In genomic region chr13:93683336-93683735, GRCm38 (mm10) we compare ENCODE assay signal across 27 mouse cellular contexts. TPM values are rescaled to one million over a fixed set of nuclear protein-coding genes. Genes with fewer than 3 reads are reported as not detected.
DNase-seq lines count a peak whose midpoint lies in the region; ATAC-seq and TF ChIP-seq lines count a peak whose summit lies in the region.
"Had no signal": no experiment of that assay in that cellular context is flagged by ENCODE, and none has a peak within 500 bp of the region (broad histone marks: within the 10 kb centered on the region; RNA-seq: fewer than 3 reads in every experiment).

No protein-coding gene starts in this region.

- no peak for TF ChIP-seq POLR2A in MEL (IDR thresholded peaks at IDR 0.05; ENCODE audit: control insufficient read depth in 1 of 2, insufficient read depth in 1 of 2, low read depth in 1 of 2, low read length in 2 of 2, poor library complexity in 1 of 2)

- no peaks in the 10 kb centered on the region for H3K4me1 ChIP-seq in limb, embryonic 13.5 days
- H3K4me1 ChIP-seq in limb, embryonic 10.5 days: peaks cover 6% of the 10 kb centered on the region
- H3K4me1 ChIP-seq in MEL (ENCODE audit: control insufficient read depth in 1 of 2, insufficient read depth in 2 of 2, low read length in 2 of 2): no peaks in the 10 kb centered on the region
- H3K4me1 ChIP-seq in intestine, embryonic 15.5 days (replicated peaks): no peaks in the 10 kb centered on the region
- H3K4me1 ChIP-seq: embryonic facial prominence, embryonic 15.5 days; heart, embryonic 13.5 days; lung, embryonic 15.5 days had no signal

- no peak overlapping the region for H3K9ac ChIP-seq in limb, embryonic 13.5 days
- H3K9ac ChIP-seq in MEL (ENCODE audit: control insufficient read depth, low read depth, low read length, poor library complexity, severe bottlenecking): no peak overlapping the region
- H3K9ac ChIP-seq in intestine, embryonic 15.5 days: no peak overlapping the region
- H3K9ac ChIP-seq: embryonic facial prominence, embryonic 15.5 days; heart, embryonic 13.5 days; lung, embryonic 15.5 days had no signal

- H3K4me3 ChIP-seq in limb, embryonic 13.5 days: no peak overlapping the region
- no peak overlapping the region for H3K4me3 ChIP-seq in limb, embryonic 10.5 days
- H3K4me3 ChIP-seq in MEL (ENCODE audit: control insufficient read depth in 1 of 2, insufficient read depth in 1 of 2, low read depth in 2 of 2, low read length in 2 of 2): no peak overlapping the region
- H3K4me3 ChIP-seq in intestine, embryonic 15.5 days (replicated peaks): no peak overlapping the region
- H3K4me3 ChIP-seq: embryonic facial prominence, embryonic 15.5 days; forebrain, embryonic 10.5 days; heart, embryonic 13.5 days; lung, embryonic 15.5 days; megakaryocyte, embryonic 14.5 days had no signal

- no peak for TF ChIP-seq EP300 in MEL (IDR thresholded peaks at IDR 0.05; ENCODE audit: low read depth in 1 of 2, low read length in 2 of 2)

- no peak for DNase-seq in limb, embryonic 10.5 days (ENCODE audit: low spot score)
- DNase-seq in 416B (ENCODE audit: low read depth): peak; percentile 76
- peak; percentile 31 for DNase-seq in MEL (ENCODE audit: low read depth, low spot score)
- no peak for DNase-seq in layer of hippocampus, postnatal 36 days
- DNase-seq in urinary bladder, postnatal 4 days (ENCODE audit: low spot score in 2 of 2): no peak
- DNase-seq in urinary bladder, adult 2 months (ENCODE audit: low spot score): no peak
- DNase-seq: adrenal gland, postnatal 36 days; cerebellum, adult 8-10 months; gastrocnemius, postnatal 36 days; heart, postnatal 36 days; kidney, adult 9 months; layer of hippocampus, adult 9-11 months; liver; thymus, postnatal 14 days had no signal

- no peak overlapping the region for H3K4me2 ChIP-seq in limb, embryonic 13.5 days (replicated peaks)
- H3K4me2 ChIP-seq in intestine, embryonic 15.5 days (replicated peaks): no peak overlapping the region
- H3K4me2 ChIP-seq: embryonic facial prominence, embryonic 15.5 days; heart, embryonic 13.5 days; lung, embryonic 15.5 days had no signal

- no peaks in the 10 kb centered on the region for H3K36me3 ChIP-seq in limb, embryonic 13.5 days
- H3K36me3 ChIP-seq in limb, embryonic 10.5 days: no peaks in the 10 kb centered on the region
- H3K36me3 ChIP-seq in MEL (ENCODE audit: control insufficient read depth in 1 of 2, insufficient read depth in 2 of 2, low read length in 2 of 2): no peaks in the 10 kb centered on the region
- no peaks in the 10 kb centered on the region for H3K36me3 ChIP-seq in intestine, embryonic 15.5 days
- H3K36me3 ChIP-seq: embryonic facial prominence, embryonic 15.5 days; forebrain, embryonic 10.5 days; heart, embryonic 13.5 days; lung, embryonic 15.5 days had no signal

- H3K9me3 ChIP-seq in limb, embryonic 13.5 days: no peaks in the 10 kb centered on the region; the same call in 1 of the 2 replicates
- no peaks in the 10 kb centered on the region for H3K9me3 ChIP-seq in limb, embryonic 10.5 days (replicated peaks)
- no peaks in the 10 kb centered on the region for H3K9me3 ChIP-seq in MEL (replicated peaks; ENCODE audit: insufficient read depth, low read length)
- H3K9me3 ChIP-seq in intestine, embryonic 15.5 days: no peaks in the 10 kb centered on the region
- H3K9me3 ChIP-seq: embryonic facial prominence, embryonic 15.5 days; forebrain, embryonic 10.5 days; lung, embryonic 15.5 days had no signal

- no peak for TF ChIP-seq RAD21 in MEL (IDR thresholded peaks at IDR 0.05; ENCODE audit: low read depth, low read length)

- H3K27me3 ChIP-seq in limb, embryonic 13.5 days: no peaks in the 10 kb centered on the region
- H3K27me3 ChIP-seq in limb, embryonic 10.5 days (ENCODE audit: low read depth, poor library complexity, severe bottlenecking): no peaks in the 10 kb centered on the region
- no peaks in the 10 kb centered on the region for H3K27me3 ChIP-seq in MEL (ENCODE audit: control insufficient read depth in 1 of 2, insufficient read depth in 2 of 2, low read length in 2 of 2)
- H3K27me3 ChIP-seq in intestine, embryonic 15.5 days (replicated peaks): no peaks in the 10 kb centered on the region
- H3K27me3 ChIP-seq: embryonic facial prominence, embryonic 15.5 days; heart, embryonic 13.5 days; lung, embryonic 15.5 days; megakaryocyte, embryonic 14.5 days; Patski had no signal

- no peaks in the 10 kb centered on the region for H3K79me2 ChIP-seq in MEL (ENCODE audit: control insufficient read depth, insufficient read depth, low read length, poor library complexity)

- TF ChIP-seq CTCF in MEL (IDR thresholded peaks at IDR 0.05 in 2 of 3, conservative IDR thresholded peaks at IDR 0.05 in 1 of 3; ENCODE audit: control insufficient read depth in 1 of 3, insufficient read depth in 1 of 3, low read depth in 2 of 3, low read length in 3 of 3, poor library complexity in 1 of 3, severe bottlenecking in 1 of 3): no peak

- ATAC-seq in limb, embryonic 13.5 days (ENCODE audit: low FRiP score, low read depth): peak; percentile 61; the same call in 1 of the 2 replicates
- peak; percentile 84 for ATAC-seq in intestine, embryonic 15.5 days
- ATAC-seq: CD4-positive, CD25-positive, alpha-beta regulatory T cell, adult 4 months; hindbrain, embryonic 16.5 days; midbrain, embryonic 16.5 days; Patski had no signal

- no peak overlapping the region for H3K27ac ChIP-seq in limb, embryonic 13.5 days
- H3K27ac ChIP-seq in limb, embryonic 10.5 days: no peak overlapping the region
- no peak overlapping the region for H3K27ac ChIP-seq in MEL (ENCODE audit: control insufficient read depth, low read depth, low read length)
- no peak overlapping the region for H3K27ac ChIP-seq in intestine, embryonic 15.5 days
- H3K27ac ChIP-seq: embryonic facial prominence, embryonic 15.5 days; forebrain, embryonic 10.5 days; heart, embryonic 13.5 days; lung, embryonic 15.5 days had no signal

TF ChIP-seq in MEL, 35 proteins besides CTCF, POLR2A, EP300 and RAD21:
- TF ChIP-seq USF1 (IDR thresholded peaks at IDR 0.05; ENCODE audit: low read depth, low read length) (no peak), TCF12 (IDR thresholded peaks at IDR 0.05; ENCODE audit: low read depth, low read length) (no peak), CHD2 (IDR thresholded peaks at IDR 0.05; ENCODE audit: low read length) (no peak), SMC3 (IDR thresholded peaks at IDR 0.05; ENCODE audit: low read depth, low read length) (no peak), UBTF (IDR thresholded peaks at IDR 0.05; ENCODE audit: borderline replicate concordance, insufficient read depth, low read depth, low read length) (no peak), USF2 (IDR thresholded peaks at IDR 0.05; ENCODE audit: borderline replicate concordance in 1 of 2, insufficient read depth in 1 of 2, low read depth in 1 of 2, low read length in 2 of 2) (no peak), MAZ (IDR thresholded peaks at IDR 0.05; ENCODE audit: low read depth, low read length) (no peak)

RNA-seq across cellular contexts. Expression of gene Dmgdh, which starts 9.1 kb away (rescaled TPM):
- not detected in 2 replicates for polyA plus RNA-seq in limb, embryonic 13.5 days (2015; fragmentation: Nextera tagmentation; extraction: Ambion mirVana)
- not detected in 2 replicates for polyA plus RNA-seq in limb, embryonic 10.5 days (2016; fragmentation: Nextera tagmentation; extraction: Ambion mirVana)
- total RNA-seq in MEL (2012; rRNA removed): not detected in 2 replicates
- not detected for polyA plus RNA-seq in MEL (2012; ENCODE audit: insufficient read depth in 1 of 2, insufficient read length in 2 of 2, low read depth in 1 of 2, low replicate concordance in 2 of 2, missing spikeins in 1 of 2)
- 0.38 and 0.39 TPM in 2 replicates for polyA plus RNA-seq in intestine, embryonic 15.5 days (2015; fragmentation: Nextera tagmentation; extraction: Ambion mirVana)
- under 1 TPM; 0.20 to 0.32 TPM for total RNA-seq in layer of hippocampus, postnatal 36 days (2021)
- polyA plus RNA-seq in urinary bladder, adult 2 months (2012; rRNA removed): 1.7 and 2.2 TPM in 2 replicates
- total RNA-seq: gastrocnemius, postnatal 36 days; heart, postnatal 36 days had no signal
- polyA plus RNA-seq: CD4-positive, CD25-positive, alpha-beta regulatory T cell, adult 4 months; embryonic facial prominence, embryonic 15.5 days; forebrain, embryonic 10.5 days; lung, embryonic 15.5 days; neural tube, embryonic 11.5 days; Patski had no signal

RNA-seq across cellular contexts. Expression of gene Bhmt2, which starts 9.2 kb away (rescaled TPM):
- polyA plus RNA-seq in limb, embryonic 13.5 days (2015; fragmentation: Nextera tagmentation; extraction: Ambion mirVana): 0.08 and 0.22 TPM in 2 replicates
- polyA plus RNA-seq in limb, embryonic 10.5 days (2016; fragmentation: Nextera tagmentation; extraction: Ambion mirVana): not detected in 2 replicates
- not detected in 2 replicates for total RNA-seq in MEL (2012; rRNA removed)
- not detected for polyA plus RNA-seq in MEL (2012; ENCODE audit: insufficient read depth in 1 of 2, insufficient read length in 2 of 2, low read depth in 1 of 2, low replicate concordance in 2 of 2, missing spikeins in 1 of 2)
- polyA plus RNA-seq in intestine, embryonic 15.5 days (2015; fragmentation: Nextera tagmentation; extraction: Ambion mirVana): 0.57 and 0.68 TPM in 2 replicates
- under 1 TPM; 0.27 to 0.40 TPM for total RNA-seq in layer of hippocampus, postnatal 36 days (2021)
- polyA plus RNA-seq in urinary bladder, adult 2 months (2012; rRNA removed): 1.3 TPM in 2 replicates
- total RNA-seq: gastrocnemius, postnatal 36 days; heart, postnatal 36 days had no signal
- polyA plus RNA-seq: embryonic facial prominence, embryonic 15.5 days; lung, embryonic 15.5 days; neural tube, embryonic 11.5 days had no signal

RNA-seq across cellular contexts. Expression of gene Bhmt, which starts 45.6 kb away (rescaled TPM):
- polyA plus RNA-seq in limb, embryonic 13.5 days (2015; fragmentation: Nextera tagmentation; extraction: Ambion mirVana): not detected in 2 replicates
- polyA plus RNA-seq in limb, embryonic 10.5 days (2016; fragmentation: Nextera tagmentation; extraction: Ambion mirVana): not detected in 2 replicates
- 0.07 TPM in 1 of 2 replicates, not detected in the other for total RNA-seq in MEL (2012; rRNA removed)
- polyA plus RNA-seq in MEL (2012; ENCODE audit: insufficient read depth in 1 of 2, insufficient read length in 2 of 2, low read depth in 1 of 2, low replicate concordance in 2 of 2, missing spikeins in 1 of 2): not detected
- 1.0 and 1.1 TPM in 2 replicates for polyA plus RNA-seq in intestine, embryonic 15.5 days (2015; fragmentation: Nextera tagmentation; extraction: Ambion mirVana)
- not detected for total RNA-seq in layer of hippocampus, postnatal 36 days (2021)
- polyA plus RNA-seq in urinary bladder, adult 2 months (2012; rRNA removed): 0.18 and 0.19 TPM in 2 replicates
- total RNA-seq: gastrocnemius, postnatal 36 days; heart, postnatal 36 days; left cerebral cortex, postnatal 10 days had no signal
- polyA plus RNA-seq: CD4-positive, CD25-positive, alpha-beta regulatory T cell, adult 4 months; embryonic facial prominence, embryonic 15.5 days; forebrain, embryonic 10.5 days; midbrain, embryonic 16.5 days; neural tube, embryonic 11.5 days; Patski had no signal

Comparison
In these comparisons a context has a peak if more than half of its experiments do, and no peak if none do; other contexts are left out.
1. DNase-seq: peak in 416B (single experiment) and MEL (single experiment); none in limb, embryonic 10.5 days (single experiment), layer of hippocampus, postnatal 36 days (0 of 2), urinary bladder, postnatal 4 days (0 of 2) and urinary bladder, adult 2 months (single experiment).